Mouse (Mus musculus): ENCODE data around the gene Ice1. TPM values are rescaled to one million over a fixed set of nuclear protein-coding genes. Genes with fewer than 3 reads are reported as not detected.

Ice1 gene
- polyA plus RNA-seq, 1 experiment = 11.2 TPM

DNA sequence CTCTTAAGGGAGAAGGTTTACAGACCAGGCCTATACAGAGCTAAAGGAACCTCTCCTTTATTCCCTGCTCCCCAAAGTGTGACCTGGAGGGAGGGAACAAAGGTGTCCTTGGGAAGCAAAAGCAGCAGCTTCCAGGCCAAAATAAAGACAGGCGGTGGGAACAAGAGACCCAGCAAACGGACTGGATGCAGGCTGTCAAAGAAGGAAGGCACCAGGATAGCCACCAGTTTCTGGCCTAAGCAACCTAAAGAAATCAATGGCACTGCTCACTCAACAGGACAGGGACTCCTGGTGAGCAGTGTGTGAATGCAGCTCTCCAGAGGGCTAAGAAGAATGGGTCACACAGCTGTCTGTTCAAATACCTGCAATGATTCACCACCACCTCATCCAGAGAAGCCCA, 1.8 kb downstream of the Ice1 start:
- Histone ChIP-seq H3K79me2 (ENCODE audit: control insufficient read depth, insufficient read depth) (peaks cover 70% of the 10 kb centered on the region), H3K36me3 (ENCODE audit: control insufficient read depth, insufficient read depth) (no peaks in the 10 kb centered on the region), H3K79me3 (ENCODE audit: low read depth) (peaks cover 67% of the 10 kb centered on the region), H3K4me3 (ENCODE audit: insufficient read depth, poor library complexity, severe bottlenecking) (no peak overlapping the region), H3ac (ENCODE audit: control insufficient read depth, insufficient read length, low read depth) (no peak overlapping the region), H3K27me3 (ENCODE audit: control insufficient read depth, insufficient read depth, insufficient read length) (no peaks in the 10 kb centered on the region)
- TF ChIP-seq MAX (IDR thresholded peaks at IDR 0.05) (no peak), CEBPB (IDR thresholded peaks at IDR 0.05; ENCODE audit: low read depth) (no peak), FOSL1 (IDR thresholded peaks at IDR 0.05; ENCODE audit: insufficient read depth, low read length, poor library complexity, severe bottlenecking) (no peak), MYOD1 (IDR thresholded peaks at IDR 0.05; ENCODE audit: control insufficient read depth, insufficient read length, low read depth) (no peak), USF1 (IDR thresholded peaks at IDR 0.05; ENCODE audit: low read depth) (no peak), MYOG (IDR thresholded peaks at IDR 0.05; ENCODE audit: control insufficient read depth, extremely low read depth, insufficient read length) (no peak), CTCF (IDR thresholded peaks at IDR 0.05; ENCODE audit: control insufficient read depth, insufficient read depth, insufficient read length) (no peak)

- Histone ChIP-seq H3K79me2 (ENCODE audit: control insufficient read depth, insufficient read depth) (peaks cover 100% of the 10 kb centered on the region), H3K79me3 (ENCODE audit: low read depth) (peaks cover 72% of the 10 kb centered on the region), H3K27me3 (ENCODE audit: control insufficient read depth, insufficient read depth, insufficient read length) (no peaks in the 10 kb centered on the region), H3K36me3 (ENCODE audit: control insufficient read depth, insufficient read depth) (peaks cover under 1% of the 10 kb centered on the region), H3K4me3 (ENCODE audit: insufficient read depth, poor library complexity, severe bottlenecking) (no peak overlapping the region), H3ac (ENCODE audit: control insufficient read depth, insufficient read length, low read depth) (no peak overlapping the region)
- no peak for TF ChIP-seq USF1 (IDR thresholded peaks at IDR 0.05; ENCODE audit: low read depth)
- TF ChIP-seq MAX (IDR thresholded peaks at IDR 0.05) = no peak
- TF ChIP-seq MYOD1 (IDR thresholded peaks at IDR 0.05; ENCODE audit: control insufficient read depth, insufficient read length, low read depth) = no peak
- TF ChIP-seq CEBPB (IDR thresholded peaks at IDR 0.05; ENCODE audit: low read depth) = no peak
- no peak for TF ChIP-seq FOSL1 (IDR thresholded peaks at IDR 0.05; ENCODE audit: insufficient read depth, low read length, poor library complexity, severe bottlenecking)
- no peak for TF ChIP-seq MYOG (IDR thresholded peaks at IDR 0.05; ENCODE audit: control insufficient read depth, extremely low read depth, insufficient read length)
- TF ChIP-seq CTCF (IDR thresholded peaks at IDR 0.05; ENCODE audit: control insufficient read depth, insufficient read depth, insufficient read length) = no peak
These were observed 11.0 kb downstream of the Ice1 start for GRCm38 (mm10) chr13:70626416-70626815.

DNA sequence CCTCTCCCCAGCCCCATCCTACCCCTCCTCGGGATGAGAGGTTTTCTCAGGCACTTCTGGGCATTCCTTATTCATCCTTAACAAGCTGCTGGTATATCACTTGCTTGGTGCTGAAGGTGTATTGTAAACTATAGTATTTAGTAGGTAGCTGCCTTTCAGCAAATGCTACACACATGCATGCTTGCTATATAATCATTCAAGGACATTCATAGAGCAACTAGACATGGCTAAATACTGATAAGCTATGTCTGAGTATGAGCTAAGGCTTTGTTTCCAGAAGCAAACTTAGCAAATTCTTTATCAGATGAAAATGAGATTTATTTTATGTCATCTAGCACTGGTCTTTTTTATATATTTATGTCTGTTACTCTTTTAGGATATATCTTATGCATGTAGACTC, 11.8 kb downstream of the Ice1 start:
- no peaks in the 10 kb centered on the region for H3K27me3 ChIP-seq (ENCODE audit: control insufficient read depth, insufficient read depth, insufficient read length)
- TF ChIP-seq MYOD1 (IDR thresholded peaks at IDR 0.05; ENCODE audit: control insufficient read depth, insufficient read length, low read depth) (no peak), CEBPB (IDR thresholded peaks at IDR 0.05; ENCODE audit: low read depth) (no peak)
- no peak overlapping the region for H3ac ChIP-seq (ENCODE audit: control insufficient read depth, insufficient read length, low read depth)
- peaks cover 64% of the 10 kb centered on the region for H3K79me3 ChIP-seq (ENCODE audit: low read depth)
- no peak overlapping the region for H3K4me3 ChIP-seq (ENCODE audit: insufficient read depth, poor library complexity, severe bottlenecking)
- H3K79me2 ChIP-seq (ENCODE audit: control insufficient read depth, insufficient read depth) = peaks cover 98% of the 10 kb centered on the region
- peaks cover 8% of the 10 kb centered on the region for H3K36me3 ChIP-seq (ENCODE audit: control insufficient read depth, insufficient read depth)

DNA sequence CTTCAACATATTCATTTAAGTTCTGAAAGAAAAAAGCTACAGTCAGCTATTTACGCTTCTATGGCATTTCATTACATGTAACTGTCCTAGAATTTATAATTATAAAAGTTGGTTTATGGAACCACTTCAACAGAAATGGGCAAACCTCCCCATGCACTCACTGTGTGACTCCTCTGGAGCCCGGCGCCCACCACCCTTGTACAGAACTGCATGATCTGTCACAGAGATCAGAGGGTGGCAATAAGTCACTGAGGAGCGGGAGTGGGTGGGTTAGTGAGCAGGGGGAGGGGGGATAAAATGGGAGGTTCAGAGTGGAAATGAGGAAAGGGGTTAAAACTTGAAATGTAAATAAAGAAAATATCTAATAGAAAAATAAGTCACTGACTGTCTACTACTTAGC, 13.0 kb downstream of the Ice1 start:
- H3ac ChIP-seq (ENCODE audit: control insufficient read depth, insufficient read length, low read depth) = no peak overlapping the region
- H3K36me3 ChIP-seq (ENCODE audit: control insufficient read depth, insufficient read depth) = peaks cover 16% of the 10 kb centered on the region
- no peak overlapping the region for H3K4me3 ChIP-seq (ENCODE audit: insufficient read depth, poor library complexity, severe bottlenecking)
- TF ChIP-seq FOSL1 (IDR thresholded peaks at IDR 0.05; ENCODE audit: insufficient read depth, low read length, poor library complexity, severe bottlenecking) = no peak
- no peak for TF ChIP-seq CEBPB (IDR thresholded peaks at IDR 0.05; ENCODE audit: low read depth)
- no peak for TF ChIP-seq MYOG (IDR thresholded peaks at IDR 0.05; ENCODE audit: control insufficient read depth, extremely low read depth, insufficient read length)
- no peak for TF ChIP-seq MAX (IDR thresholded peaks at IDR 0.05)
- no peak for TF ChIP-seq USF1 (IDR thresholded peaks at IDR 0.05; ENCODE audit: low read depth)
- H3K79me2 ChIP-seq (ENCODE audit: control insufficient read depth, insufficient read depth) = peaks cover 86% of the 10 kb centered on the region
- peaks cover 53% of the 10 kb centered on the region for H3K79me3 ChIP-seq (ENCODE audit: low read depth)
- H3K27me3 ChIP-seq (ENCODE audit: control insufficient read depth, insufficient read depth, insufficient read length) = no peaks in the 10 kb centered on the region

DNA sequence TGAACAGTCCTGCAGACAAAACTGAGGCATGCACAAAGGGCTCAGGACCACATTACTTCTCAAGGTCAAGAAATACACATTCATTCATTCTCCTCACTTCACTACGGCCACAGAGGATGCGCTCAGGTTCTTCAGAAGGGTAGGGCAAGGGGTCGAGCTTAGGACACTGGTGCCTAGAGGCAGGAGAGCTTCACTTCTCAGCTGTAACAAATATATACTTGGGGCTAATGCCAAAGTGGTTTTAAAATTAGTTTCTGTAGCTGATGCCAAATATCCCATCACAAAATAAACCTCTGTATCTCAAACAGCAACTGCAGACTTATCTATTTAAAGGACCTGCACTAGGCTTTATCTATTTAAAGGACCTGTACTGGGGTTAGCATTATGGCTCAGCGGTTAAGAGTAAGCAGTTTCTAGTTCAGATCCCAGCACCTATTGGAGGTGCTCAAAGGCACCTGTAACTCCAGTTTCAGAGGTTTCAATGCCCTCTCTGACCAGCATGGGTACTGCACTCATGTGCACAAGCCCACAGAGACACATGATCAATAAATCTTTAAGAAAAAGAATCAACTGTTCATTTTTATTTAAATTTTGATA, 14.9 kb downstream of the Ice1 start:
- Histone ChIP-seq H3K36me3 (ENCODE audit: control insufficient read depth, insufficient read depth) (peaks cover 31% of the 10 kb centered on the region), H3K79me2 (ENCODE audit: control insufficient read depth, insufficient read depth) (peaks cover 67% of the 10 kb centered on the region), H3ac (ENCODE audit: control insufficient read depth, insufficient read length, low read depth) (no peak overlapping the region), H3K27me3 (ENCODE audit: control insufficient read depth, insufficient read depth, insufficient read length) (no peaks in the 10 kb centered on the region), H3K4me3 (ENCODE audit: insufficient read depth, poor library complexity, severe bottlenecking) (no peak overlapping the region), H3K79me3 (ENCODE audit: low read depth) (peaks cover 37% of the 10 kb centered on the region)
- TF ChIP-seq USF1 (IDR thresholded peaks at IDR 0.05; ENCODE audit: low read depth) (no peak), MYOD1 (IDR thresholded peaks at IDR 0.05; ENCODE audit: control insufficient read depth, insufficient read length, low read depth) (no peak)

GRCm38 (mm10) chr13:70621509-70621908, 15.9 kb downstream of the Ice1 start:
- Histone ChIP-seq H3K27me3 (ENCODE audit: control insufficient read depth, insufficient read depth, insufficient read length) (no peaks in the 10 kb centered on the region), H3K79me2 (ENCODE audit: control insufficient read depth, insufficient read depth) (peaks cover 57% of the 10 kb centered on the region), H3ac (ENCODE audit: control insufficient read depth, insufficient read length, low read depth) (no peak overlapping the region), H3K79me3 (ENCODE audit: low read depth) (peaks cover 26% of the 10 kb centered on the region), H3K36me3 (ENCODE audit: control insufficient read depth, insufficient read depth) (peaks cover 36% of the 10 kb centered on the region), H3K4me3 (ENCODE audit: insufficient read depth, poor library complexity, severe bottlenecking) (no peak overlapping the region)
- no peak for TF ChIP-seq CEBPB (IDR thresholded peaks at IDR 0.05; ENCODE audit: low read depth)
- TF ChIP-seq CTCF (IDR thresholded peaks at IDR 0.05; ENCODE audit: control insufficient read depth, insufficient read depth, insufficient read length) = no peak
- TF ChIP-seq MYOD1 (IDR thresholded peaks at IDR 0.05; ENCODE audit: control insufficient read depth, insufficient read length, low read depth) = no peak
- TF ChIP-seq FOSL1 (IDR thresholded peaks at IDR 0.05; ENCODE audit: insufficient read depth, low read length, poor library complexity, severe bottlenecking) = no peak
- TF ChIP-seq MAX (IDR thresholded peaks at IDR 0.05) = no peak
- no peak for TF ChIP-seq MYOG (IDR thresholded peaks at IDR 0.05; ENCODE audit: control insufficient read depth, extremely low read depth, insufficient read length)
- TF ChIP-seq USF1 (IDR thresholded peaks at IDR 0.05; ENCODE audit: low read depth) = no peak

Data from C2C12 (cell line).